26 mouse cellular contexts compared by ENCODE assay signal in genomic region chr6:88209453-88209852, GRCm38 (mm10). TPM values are rescaled to one million over a fixed set of nuclear protein-coding genes. Genes with fewer than 3 reads are reported as not detected.
"Had no signal": no experiment of that assay in that cellular context is flagged by ENCODE, and none has a peak within 500 bp of the region (broad histone marks: within the 10 kb centered on the region; RNA-seq: fewer than 3 reads in every experiment).

No protein-coding gene starts in this region.

- H3K4me3 ChIP-seq: liver, embryonic 12.5 days; midbrain, embryonic 10.5 days; midbrain, embryonic 12.5 days; myocyte; neural tube, embryonic 13.5 days; neural tube, embryonic 15.5 days had no signal

- H3K27ac ChIP-seq: liver, embryonic 12.5 days; liver, embryonic 14.5 days; midbrain, embryonic 10.5 days; midbrain, embryonic 12.5 days; neural tube, embryonic 13.5 days; neural tube, embryonic 15.5 days had no signal

- ATAC-seq: liver, embryonic 12.5 days; midbrain, embryonic 16.5 days had no signal

- H3K4me1 ChIP-seq: neural tube, embryonic 13.5 days; neural tube, embryonic 15.5 days had no signal

- H3K4me2 ChIP-seq: liver, embryonic 12.5 days; lung, embryonic 14.5 days; midbrain, embryonic 12.5 days; neural tube, embryonic 13.5 days; neural tube, embryonic 15.5 days had no signal

- H3K36me3 ChIP-seq: midbrain, embryonic 10.5 days; midbrain, embryonic 12.5 days; neural tube, embryonic 13.5 days; neural tube, embryonic 15.5 days had no signal

- DNase-seq: lung, embryonic 14.5 days; midbrain, embryonic 14.5 days; retina, postnatal 1 day; right cerebral cortex, adult 18-20 months; right cerebral cortex, postnatal 25 days; right cerebral cortex, postnatal 4 days; spleen, adult 18-20 months; thymus, adult 18-20 months; thymus, postnatal 14 days; thymus, postnatal 36 days had no signal

- H3K9me3 ChIP-seq: liver, embryonic 12.5 days; midbrain, embryonic 10.5 days; midbrain, embryonic 12.5 days; neural tube, embryonic 13.5 days; neural tube, embryonic 15.5 days had no signal

- H3K9ac ChIP-seq: liver, embryonic 12.5 days; liver, embryonic 14.5 days; lung, embryonic 14.5 days; midbrain, embryonic 12.5 days; neural tube, embryonic 13.5 days; neural tube, embryonic 15.5 days had no signal

RNA-seq across cellular contexts. Expression of gene Dnajb8, which starts 12.6 kb away (rescaled TPM):
- polyA plus RNA-seq: liver, adult 2 months; liver, embryonic 12.5 days; liver, embryonic 14.5 days; liver, embryonic 16.5 days; lung, embryonic 14.5 days; lung, embryonic 16.5 days; midbrain, embryonic 10.5 days; midbrain, embryonic 12.5 days; midbrain, embryonic 14.5 days; midbrain, embryonic 16.5 days; myocyte; neural tube, embryonic 11.5 days; neural tube, embryonic 13.5 days; neural tube, embryonic 15.5 days; small intestine, adult 2 months; stomach, embryonic 14.5 days; stomach, embryonic 16.5 days; thymus, postnatal 0 days had no signal
